Mouse (Mus musculus): ENCODE measurements around the gene Slc15a3. TPM values are rescaled to one million over a fixed set of nuclear protein-coding genes. Genes with fewer than 3 reads are reported as not detected.

The Slc15a3 gene
- 0.20 and 0.54 TPM in 2 replicates for polyA plus RNA-seq (2014; fragmentation: Nextera tagmentation; extraction: Ambion mirVana)

- Histone ChIP-seq H3K27ac (replicated peaks; ENCODE audit: low read depth, low read length) (no peak within 1 kb of the TSS), H3K4me1 (ENCODE audit: control insufficient read depth, insufficient read depth, low read length) (no peaks in the 10 kb centered on the region), H3K27me3 (ENCODE audit: control insufficient read depth, insufficient read depth, low read length) (no peaks in the 10 kb centered on the region), H3K9ac (replicated peaks; ENCODE audit: low read length) (no peak within 1 kb of the TSS), H3K9me3 (ENCODE audit: control insufficient read depth, low read length) (no peaks in the 10 kb centered on the region), H3K4me2 (ENCODE audit: low read length) (no peak within 1 kb of the TSS), H3K36me3 (ENCODE audit: control insufficient read depth, insufficient read depth, low read length) (no peaks in the 10 kb centered on the region), H3K4me3 (replicated peaks; ENCODE audit: low read depth, low read length) (no peak within 1 kb of the TSS)
- WGBS, result 87% methylated on average over 15 of the region's 15 CpGs
- ATAC-seq (ENCODE audit: low FRiP score, low TSS enrichment) (no peak), DNase-seq (no peak)
These were observed at the start of gene Slc15a3 for GRCm38 (mm10) chr19:10839010-10839892. TSS of gene Slc15a3 (plus strand) at chr19:10839727.

DNA sequence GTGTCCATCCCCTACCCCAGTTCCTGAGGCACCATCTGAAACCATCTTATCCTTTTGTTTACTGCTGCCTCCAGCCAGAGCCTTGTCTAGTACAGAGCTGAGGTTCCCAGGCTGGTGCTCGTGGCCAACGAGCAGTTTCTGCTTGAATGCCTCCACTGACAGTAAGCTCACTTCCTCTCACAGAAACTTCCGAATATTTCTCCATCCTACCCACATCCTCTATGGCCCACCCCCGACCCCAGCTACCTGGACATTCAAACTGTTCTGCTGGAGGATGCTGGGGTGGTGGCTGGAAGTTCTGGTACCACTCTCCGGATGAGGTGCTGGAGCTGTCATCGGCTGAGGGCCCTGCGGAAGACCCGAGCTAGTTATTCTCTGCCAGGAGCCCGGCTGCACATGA lies 49.2 kb upstream of the Slc15a3 start:
- Histone ChIP-seq H3K36me3 (ENCODE audit: control insufficient read depth, insufficient read depth, low read length) (no peaks in the 10 kb centered on the region), H3K9ac (replicated peaks; ENCODE audit: low read length) (no peak overlapping the region), H3K27ac (replicated peaks; ENCODE audit: low read depth, low read length) (no peak overlapping the region), H3K27me3 (ENCODE audit: control insufficient read depth, insufficient read depth, low read length) (no peaks in the 10 kb centered on the region), H3K4me1 (ENCODE audit: control insufficient read depth, insufficient read depth, low read length) (no peaks in the 10 kb centered on the region), H3K4me2 (ENCODE audit: low read length) (no peak overlapping the region), H3K9me3 (ENCODE audit: control insufficient read depth, low read length) (no peaks in the 10 kb centered on the region), H3K4me3 (replicated peaks; ENCODE audit: low read depth, low read length) (no peak overlapping the region)
- ATAC-seq (ENCODE audit: low FRiP score, low TSS enrichment) (no peak), DNase-seq (no peak)
- WGBS, result 70% methylated on average over 9 of the region's 9 CpGs

GRCm38 (mm10) chr19:10793044-10793443 lies 46.5 kb upstream of the Slc15a3 start:
- no peaks in the 10 kb centered on the region for H3K9me3 ChIP-seq (ENCODE audit: control insufficient read depth, low read length)
- no peak overlapping the region for H3K4me2 ChIP-seq (ENCODE audit: low read length)
- no peaks in the 10 kb centered on the region for H3K36me3 ChIP-seq (ENCODE audit: control insufficient read depth, insufficient read depth, low read length)
- no peak overlapping the region for H3K4me3 ChIP-seq (replicated peaks; ENCODE audit: low read depth, low read length)
- WGBS, result 48% methylated on average over 3 of the region's 3 CpGs
- H3K4me1 ChIP-seq (ENCODE audit: control insufficient read depth, insufficient read depth, low read length), result no peaks in the 10 kb centered on the region
- no peak overlapping the region for H3K9ac ChIP-seq (replicated peaks; ENCODE audit: low read length)
- ATAC-seq (ENCODE audit: low FRiP score, low TSS enrichment) (no peak), DNase-seq (no peak)
- no peaks in the 10 kb centered on the region for H3K27me3 ChIP-seq (ENCODE audit: control insufficient read depth, insufficient read depth, low read length)
- no peak overlapping the region for H3K27ac ChIP-seq (replicated peaks; ENCODE audit: low read depth, low read length)

DNA sequence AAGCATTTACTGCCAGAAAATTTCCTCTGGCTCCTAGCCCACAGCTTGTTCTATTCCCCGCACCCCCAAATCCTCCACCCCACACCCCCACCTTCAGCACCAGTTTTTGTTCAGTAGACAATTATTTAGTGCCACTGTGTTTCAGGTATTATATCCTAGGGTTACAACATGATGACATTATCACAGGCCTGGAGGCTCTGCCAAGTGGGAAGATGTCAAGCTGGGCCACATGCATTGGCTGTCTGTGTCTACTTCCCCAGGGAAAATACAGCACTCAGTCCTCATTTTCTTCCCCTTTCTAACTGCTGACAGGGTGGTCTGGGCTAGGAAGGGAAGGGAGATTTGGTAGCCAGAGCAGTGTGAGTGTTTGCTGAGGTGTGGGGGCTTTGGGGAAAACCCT lies 44.6 kb upstream of the Slc15a3 start:
- DNase-seq (no peak), ATAC-seq (ENCODE audit: low FRiP score, low TSS enrichment) (no peak)
- 95% methylated on average over 1 of the region's 1 CpGs for WGBS

GRCm38 (mm10) chr19:10798576-10798975 lies 41.0 kb upstream of the Slc15a3 start:
- ATAC-seq (ENCODE audit: low FRiP score, low TSS enrichment) (no peak), DNase-seq (no peak)
- Histone ChIP-seq H3K27ac (replicated peaks; ENCODE audit: low read depth, low read length) (no peak overlapping the region), H3K27me3 (ENCODE audit: control insufficient read depth, insufficient read depth, low read length) (no peaks in the 10 kb centered on the region), H3K4me2 (ENCODE audit: low read length) (no peak overlapping the region), H3K4me1 (ENCODE audit: control insufficient read depth, insufficient read depth, low read length) (no peaks in the 10 kb centered on the region), H3K9me3 (ENCODE audit: control insufficient read depth, low read length) (no peaks in the 10 kb centered on the region), H3K9ac (replicated peaks; ENCODE audit: low read length) (no peak overlapping the region), H3K4me3 (replicated peaks; ENCODE audit: low read depth, low read length) (no peak overlapping the region), H3K36me3 (ENCODE audit: control insufficient read depth, insufficient read depth, low read length) (no peaks in the 10 kb centered on the region)
- 76% methylated on average over 10 of the region's 10 CpGs for WGBS

More for the DNA sequence above, 44.6 kb upstream of the Slc15a3 start:
- Histone ChIP-seq H3K27ac (replicated peaks; ENCODE audit: low read depth, low read length) (no peak overlapping the region), H3K4me2 (ENCODE audit: low read length) (no peak overlapping the region), H3K9ac (replicated peaks; ENCODE audit: low read length) (no peak overlapping the region), H3K27me3 (ENCODE audit: control insufficient read depth, insufficient read depth, low read length) (no peaks in the 10 kb centered on the region), H3K4me1 (ENCODE audit: control insufficient read depth, insufficient read depth, low read length) (no peaks in the 10 kb centered on the region), H3K4me3 (replicated peaks; ENCODE audit: low read depth, low read length) (no peak overlapping the region), H3K9me3 (ENCODE audit: control insufficient read depth, low read length) (no peaks in the 10 kb centered on the region), H3K36me3 (ENCODE audit: control insufficient read depth, insufficient read depth, low read length) (no peaks in the 10 kb centered on the region)

- H3K27me3 ChIP-seq (ENCODE audit: control insufficient read depth, insufficient read depth, low read length), result no peaks in the 10 kb centered on the region
- H3K4me1 ChIP-seq (ENCODE audit: control insufficient read depth, insufficient read depth, low read length), result no peaks in the 10 kb centered on the region
- ATAC-seq (ENCODE audit: low FRiP score, low TSS enrichment) (no peak), DNase-seq (no peak)
- WGBS, result 94% methylated on average over 17 of the region's 17 CpGs
- H3K4me3 ChIP-seq (replicated peaks; ENCODE audit: low read depth, low read length), result no peak overlapping the region
- H3K36me3 ChIP-seq (ENCODE audit: control insufficient read depth, insufficient read depth, low read length), result no peaks in the 10 kb centered on the region
- no peak overlapping the region for H3K27ac ChIP-seq (replicated peaks; ENCODE audit: low read depth, low read length)
- H3K4me2 ChIP-seq (ENCODE audit: low read length), result no peak overlapping the region
- H3K9me3 ChIP-seq (ENCODE audit: control insufficient read depth, low read length), result no peaks in the 10 kb centered on the region
- H3K9ac ChIP-seq (replicated peaks; ENCODE audit: low read length), result no peak overlapping the region
These were observed 40.4 kb upstream of the Slc15a3 start for GRCm38 (mm10) chr19:10799155-10799554.

DNA sequence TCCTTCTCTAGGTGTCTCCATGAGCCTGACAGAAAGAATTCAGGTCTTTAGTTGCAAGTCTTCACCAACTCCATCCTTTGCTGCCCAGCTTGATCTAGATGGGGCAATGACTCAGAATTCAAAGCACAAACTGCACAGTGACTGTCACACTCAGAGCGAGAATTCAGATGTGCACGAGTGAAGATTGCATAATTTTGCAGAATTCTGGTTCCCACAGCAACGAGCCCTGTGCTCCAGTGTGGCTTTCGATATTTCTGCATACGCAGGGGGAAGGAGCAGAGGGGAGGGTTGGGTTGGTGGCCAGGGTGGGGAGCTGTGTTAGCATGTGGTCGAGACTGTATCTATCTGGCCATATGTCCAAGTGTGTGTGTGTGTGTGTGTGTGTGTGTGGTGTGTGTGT lies 38.5 kb upstream of the Slc15a3 start:
- WGBS, result 53% methylated on average over 6 of the region's 6 CpGs
- no peak overlapping the region for H3K4me2 ChIP-seq (ENCODE audit: low read length)
- no peaks in the 10 kb centered on the region for H3K9me3 ChIP-seq (ENCODE audit: control insufficient read depth, low read length)
- DNase-seq (peak; percentile 42), ATAC-seq (ENCODE audit: low FRiP score, low TSS enrichment) (no peak)
- no peak overlapping the region for H3K27ac ChIP-seq (replicated peaks; ENCODE audit: low read depth, low read length)
- H3K4me3 ChIP-seq (replicated peaks; ENCODE audit: low read depth, low read length), result no peak overlapping the region
- no peaks in the 10 kb centered on the region for H3K36me3 ChIP-seq (ENCODE audit: control insufficient read depth, insufficient read depth, low read length)
- H3K27me3 ChIP-seq (ENCODE audit: control insufficient read depth, insufficient read depth, low read length), result no peaks in the 10 kb centered on the region
- no peak overlapping the region for H3K9ac ChIP-seq (replicated peaks; ENCODE audit: low read length)
- H3K4me1 ChIP-seq (ENCODE audit: control insufficient read depth, insufficient read depth, low read length), result no peaks in the 10 kb centered on the region

DNA sequence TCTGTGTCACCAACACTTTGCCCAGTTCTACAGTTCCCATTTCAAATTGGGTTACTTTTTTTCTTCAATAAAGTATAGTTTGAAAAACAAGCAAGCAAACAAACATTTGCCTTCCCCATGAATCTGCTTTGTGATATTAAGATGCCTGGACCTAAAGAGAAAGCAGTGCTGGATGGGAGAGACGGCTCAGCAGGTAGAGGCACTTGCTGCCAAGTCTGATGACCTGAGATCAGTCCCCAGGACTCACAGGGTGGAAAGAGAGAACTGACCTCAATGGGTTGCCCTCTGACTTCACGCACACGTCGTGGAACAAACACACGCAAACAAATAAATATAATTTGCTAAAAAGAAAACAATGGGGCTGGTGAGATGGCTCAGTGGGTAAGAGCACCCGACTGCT lies 37.6 kb upstream of the Slc15a3 start:
- no peak overlapping the region for H3K27ac ChIP-seq (replicated peaks; ENCODE audit: low read depth, low read length)
- no peak overlapping the region for H3K9ac ChIP-seq (replicated peaks; ENCODE audit: low read length)
- H3K4me3 ChIP-seq (replicated peaks; ENCODE audit: low read depth, low read length), result no peak overlapping the region
- no peaks in the 10 kb centered on the region for H3K9me3 ChIP-seq (ENCODE audit: control insufficient read depth, low read length)
- H3K27me3 ChIP-seq (ENCODE audit: control insufficient read depth, insufficient read depth, low read length), result no peaks in the 10 kb centered on the region
- H3K36me3 ChIP-seq (ENCODE audit: control insufficient read depth, insufficient read depth, low read length), result no peaks in the 10 kb centered on the region
- no peak for DNase-seq
- no peaks in the 10 kb centered on the region for H3K4me1 ChIP-seq (ENCODE audit: control insufficient read depth, insufficient read depth, low read length)
- no peak for ATAC-seq (ENCODE audit: low FRiP score, low TSS enrichment)
- WGBS, result 90% methylated on average over 6 of the region's 6 CpGs
- H3K4me2 ChIP-seq (ENCODE audit: low read length), result no peak overlapping the region

DNA sequence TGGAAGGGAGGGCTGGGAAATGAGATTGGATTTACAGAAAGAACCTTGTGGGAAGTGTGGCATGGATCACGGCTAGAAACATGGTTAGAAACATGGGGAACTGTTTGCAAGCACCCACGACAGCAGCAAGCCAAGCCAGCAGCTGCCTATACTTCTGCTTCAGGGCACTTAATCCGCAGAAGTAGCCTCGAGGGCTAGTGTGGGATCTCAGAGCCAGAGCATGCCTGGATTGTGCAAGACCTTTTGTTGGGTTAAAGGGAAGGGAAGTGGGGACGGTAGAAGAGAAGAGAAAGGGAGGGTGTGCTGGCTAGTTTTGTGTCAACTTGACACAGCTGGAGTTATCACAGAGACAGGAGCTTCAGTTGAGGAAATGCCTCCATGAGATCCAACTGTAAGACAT lies 35.8 kb upstream of the Slc15a3 start:
- H3K4me2 ChIP-seq (ENCODE audit: low read length), result no peak overlapping the region
- H3K4me3 ChIP-seq (replicated peaks; ENCODE audit: low read depth, low read length), result no peak overlapping the region
- no peaks in the 10 kb centered on the region for H3K36me3 ChIP-seq (ENCODE audit: control insufficient read depth, insufficient read depth, low read length)
- H3K4me1 ChIP-seq (ENCODE audit: control insufficient read depth, insufficient read depth, low read length), result no peaks in the 10 kb centered on the region
- 81% methylated on average over 5 of the region's 5 CpGs for WGBS
- no peak for ATAC-seq (ENCODE audit: low FRiP score, low TSS enrichment)
- no peak overlapping the region for H3K9ac ChIP-seq (replicated peaks; ENCODE audit: low read length)
- no peak for DNase-seq
- no peaks in the 10 kb centered on the region for H3K27me3 ChIP-seq (ENCODE audit: control insufficient read depth, insufficient read depth, low read length)
- no peak overlapping the region for H3K27ac ChIP-seq (replicated peaks; ENCODE audit: low read depth, low read length)
- H3K9me3 ChIP-seq (ENCODE audit: control insufficient read depth, low read length), result no peaks in the 10 kb centered on the region

All from midbrain, embryonic 14.5 days (tissue).